Mouse (Mus musculus) megakaryocyte, embryonic 14.5 days (primary cell): Measurements from ENCODE around the gene Camkk2. TPM values are rescaled to one million over a fixed set of nuclear protein-coding genes. Genes with fewer than 3 reads are reported as not detected.

Experiments used
- H3K27me3 ChIP-seq: replicated peaks from 2 replicates; pipeline ENCODE3; 2012; ENCODE audit warnings: inconsistent platforms
- H3K36me3 ChIP-seq: replicated peaks from 2 replicates; pipeline ENCODE3; 2012; ENCODE audit warnings: low read length, inconsistent platforms, mixed read lengths
- H3K4me1 ChIP-seq: 2 replicates; pipeline ENCODE4 v1.6.1; 2012; ENCODE audit warnings: inconsistent platforms
- H3K4me3 ChIP-seq: replicated peaks from 2 replicates; pipeline ENCODE3; 2012; ENCODE audit warnings: moderate library complexity, mild to moderate bottlenecking, inconsistent platforms
- H3K9me3 ChIP-seq: 2 replicates; pipeline ENCODE4 v1.6.1; 2012; ENCODE audit warnings: inconsistent platforms
- FLI1 ChIP-seq: IDR thresholded peaks from 2 replicates; pipeline ENCODE4 v1.6.1; 2012; ENCODE audit warnings: low read length, inconsistent platforms, mixed read lengths
- GATA1 ChIP-seq: IDR thresholded peaks from 3 replicates; pipeline ENCODE4 v1.6.1; 2012; ENCODE audit warnings: mixed read lengths, low read length, inconsistent platforms, borderline replicate concordance
- polyA plus RNA-seq: library from polyadenylated mRNA; stranded (reverse); fragments of >175 nt; gene quantifications from 2 replicates; pipeline ENCODE4 v1.2.3, GENCODE M21; 2012; ENCODE audit warnings: low replicate concordance; ENCODE audit not compliant: insufficient read depth

The Camkk2 gene
- polyA plus RNA-seq, 1 experiment, result 17.9 TPM

- H3K4me1 ChIP-seq, result peaks cover 37% of the 10 kb centered on the region
- H3K27me3 ChIP-seq, result peaks cover 6% of the 10 kb centered on the region
- H3K36me3 ChIP-seq, result no peaks in the 10 kb centered on the region
- no peak overlapping the region for H3K4me3 ChIP-seq
- TF ChIP-seq FLI1 (no peak), GATA1 (no peak)
- H3K9me3 ChIP-seq, result no peaks in the 10 kb centered on the region
Measured at GRCm38 (mm10) chr5:122703574-122703973, 75.6 kb downstream of the Camkk2 start.

- Histone ChIP-seq H3K9me3 (no peaks in the 10 kb centered on the region), H3K27me3 (peaks cover 6% of the 10 kb centered on the region), H3K36me3 (no peaks in the 10 kb centered on the region), H3K4me1 (peaks cover 30% of the 10 kb centered on the region), H3K4me3 (no peak overlapping the region)
- TF ChIP-seq GATA1 (no peak), FLI1 (no peak)
Measured at GRCm38 (mm10) chr5:122702156-122702555, 77.1 kb downstream of the Camkk2 start.

- peaks cover 4% of the 10 kb centered on the region for H3K27me3 ChIP-seq
- no peaks in the 10 kb centered on the region for H3K36me3 ChIP-seq
- TF ChIP-seq FLI1 (no peak), GATA1 (no peak)
- peaks cover 29% of the 10 kb centered on the region for H3K4me1 ChIP-seq
- H3K4me3 ChIP-seq, result no peak overlapping the region
- H3K9me3 ChIP-seq, result no peaks in the 10 kb centered on the region
Measured at GRCm38 (mm10) chr5:122700837-122701212, 78.4 kb downstream of the Camkk2 start.

DNA sequence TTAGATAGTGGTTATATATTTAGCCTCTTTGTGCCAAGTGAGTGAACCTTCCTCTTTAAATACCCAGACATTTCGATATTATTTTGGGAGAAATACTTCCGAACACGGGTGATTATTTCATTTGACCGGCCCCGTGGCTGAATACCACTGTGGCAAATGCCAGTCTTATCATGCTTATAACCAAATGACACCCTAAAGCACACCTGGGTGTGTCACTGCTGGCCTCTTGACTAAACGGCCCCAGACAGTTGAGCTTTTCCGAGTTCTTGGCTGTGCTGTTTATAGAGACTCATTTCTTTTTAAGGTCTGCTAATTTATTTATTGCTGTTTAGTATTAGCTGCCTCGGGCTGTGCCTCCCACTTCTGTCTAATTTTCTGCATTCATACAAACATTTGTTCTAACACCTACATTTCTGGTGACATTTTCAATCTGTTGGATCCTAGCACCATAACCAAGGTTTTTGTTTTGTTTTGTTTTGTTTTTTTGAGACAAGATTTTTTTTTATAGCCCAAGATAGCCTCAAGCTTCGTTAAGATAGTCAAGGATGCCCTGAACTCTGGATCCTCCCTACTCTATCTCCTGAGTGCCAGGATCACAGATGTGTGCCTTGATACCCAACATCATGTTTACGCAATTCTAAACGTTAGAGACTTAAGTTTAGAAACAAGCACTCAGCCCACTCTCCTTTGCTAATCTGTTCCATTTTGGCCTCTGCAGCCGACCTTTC is 78.9 kb downstream of the Camkk2 start:
- Histone ChIP-seq H3K4me3 (no peak overlapping the region), H3K36me3 (no peaks in the 10 kb centered on the region), H3K27me3 (peaks cover 4% of the 10 kb centered on the region), H3K4me1 (peaks cover 29% of the 10 kb centered on the region), H3K9me3 (no peaks in the 10 kb centered on the region)
- no peak for TF ChIP-seq GATA1
- TF ChIP-seq FLI1, result no peak

DNA sequence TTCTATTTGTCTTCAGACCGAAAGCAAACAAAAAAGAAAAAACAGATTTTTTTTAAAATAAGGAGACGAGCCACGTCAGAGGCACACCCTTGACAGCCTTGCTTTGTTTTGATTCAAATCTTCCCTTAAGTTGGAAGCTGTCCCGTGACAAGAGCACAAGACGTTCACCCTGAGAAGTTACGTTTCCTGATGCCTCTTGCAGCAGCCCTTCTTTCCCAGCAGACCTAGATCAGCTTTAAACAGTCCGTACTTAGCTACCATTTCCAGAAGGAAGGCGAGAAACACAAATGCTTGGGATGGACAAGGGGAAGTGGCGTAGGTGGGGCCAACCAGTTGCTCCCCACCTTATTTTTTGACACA is 80.5 kb downstream of the Camkk2 start:
- no peaks in the 10 kb centered on the region for H3K9me3 ChIP-seq
- peaks cover 29% of the 10 kb centered on the region for H3K4me1 ChIP-seq
- H3K36me3 ChIP-seq, result no peaks in the 10 kb centered on the region
- TF ChIP-seq GATA1, result no peak
- TF ChIP-seq FLI1, result no peak
- no peak overlapping the region for H3K4me3 ChIP-seq
- H3K27me3 ChIP-seq, result peaks cover 4% of the 10 kb centered on the region

GRCm38 (mm10) chr5:122698041-122698700 is 81.0 kb downstream of the Camkk2 start:
- Histone ChIP-seq H3K4me1 (peaks cover 29% of the 10 kb centered on the region), H3K27me3 (peaks cover 2% of the 10 kb centered on the region), H3K9me3 (no peaks in the 10 kb centered on the region), H3K36me3 (no peaks in the 10 kb centered on the region), H3K4me3 (peak overlapping the region; percentile 47)
- TF ChIP-seq FLI1 (no peak), GATA1 (no peak)

DNA sequence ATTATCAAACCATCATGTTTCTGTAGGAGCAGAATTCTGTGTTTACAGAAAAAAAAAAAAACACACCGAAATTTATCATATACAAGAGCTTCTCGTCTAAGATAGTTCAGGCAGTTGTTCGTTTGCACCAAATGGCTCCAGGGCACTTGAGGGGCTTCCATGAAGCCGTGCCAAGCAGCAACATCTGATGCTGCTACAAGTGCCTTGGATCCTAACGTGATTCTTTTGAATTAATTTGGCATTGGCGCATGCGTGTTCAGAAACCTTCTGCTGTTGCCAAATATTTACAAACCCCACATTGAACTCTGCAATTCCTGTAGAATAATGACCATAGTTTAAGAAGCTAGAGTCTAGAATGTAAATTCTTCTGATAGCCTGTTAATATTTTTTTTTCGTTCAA is 83.7 kb downstream of the Camkk2 start:
- no peak overlapping the region for H3K4me3 ChIP-seq
- TF ChIP-seq FLI1 (no peak), GATA1 (no peak)
- H3K4me1 ChIP-seq, result peaks cover 21% of the 10 kb centered on the region
- H3K27me3 ChIP-seq, result peaks cover 4% of the 10 kb centered on the region
- no peaks in the 10 kb centered on the region for H3K36me3 ChIP-seq
- peaks cover 4% of the 10 kb centered on the region; the same call in 1 of the 2 replicates for H3K9me3 ChIP-seq

GRCm38 (mm10) chr5:122693431-122694207 is 85.6 kb downstream of the Camkk2 start:
- H3K4me3 ChIP-seq, result no peak overlapping the region
- H3K27me3 ChIP-seq, result peaks cover 2% of the 10 kb centered on the region
- H3K4me1 ChIP-seq, result peaks cover 12% of the 10 kb centered on the region
- TF ChIP-seq GATA1, result no peak
- no peak for TF ChIP-seq FLI1
- no peaks in the 10 kb centered on the region for H3K36me3 ChIP-seq
- H3K9me3 ChIP-seq, result peaks cover 4% of the 10 kb centered on the region; the same call in 1 of the 2 replicates

- TF ChIP-seq GATA1, result no peak
- TF ChIP-seq FLI1, result no peak
- Histone ChIP-seq H3K27me3 (peaks cover 4% of the 10 kb centered on the region), H3K4me3 (no peak overlapping the region), H3K9me3 (peaks cover 23% of the 10 kb centered on the region), H3K36me3 (no peaks in the 10 kb centered on the region), H3K4me1 (no peaks in the 10 kb centered on the region)
Measured at GRCm38 (mm10) chr5:122690486-122690885, 88.7 kb downstream of the Camkk2 start.

- Histone ChIP-seq H3K9me3 (peaks cover 26% of the 10 kb centered on the region), H3K4me3 (no peak overlapping the region), H3K27me3 (peaks cover 4% of the 10 kb centered on the region), H3K36me3 (no peaks in the 10 kb centered on the region), H3K4me1 (peaks cover 4% of the 10 kb centered on the region)
- no peak for TF ChIP-seq FLI1
- TF ChIP-seq GATA1, result no peak
Measured at GRCm38 (mm10) chr5:122689153-122689552, 90.1 kb downstream of the Camkk2 start.
